In the genomic region with DNA sequence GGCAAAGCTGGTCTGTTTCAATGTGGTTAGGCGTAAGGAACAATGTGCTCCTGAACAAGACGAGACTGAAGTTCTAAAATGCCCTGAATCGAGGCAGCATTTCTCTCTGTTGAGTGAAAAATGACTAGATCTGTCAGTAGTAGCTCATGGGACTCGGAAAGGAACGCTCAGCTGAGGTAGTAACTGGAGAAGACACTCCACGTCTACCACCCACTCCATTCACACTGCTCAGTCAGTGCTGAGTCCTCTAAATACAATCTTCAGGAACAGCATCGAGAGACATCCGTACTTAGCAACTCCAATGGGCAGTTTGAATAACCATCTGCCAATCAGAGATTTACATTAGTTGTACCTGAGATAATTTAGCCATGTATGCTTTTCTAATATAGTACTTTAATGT, we compare ENCODE assay signal across 35 mouse cellular contexts.
"Had no signal": no experiment of that assay in that cellular context is flagged by ENCODE, and none has a peak within 500 bp of the region (broad histone marks: within the 10 kb centered on the region; RNA-seq: fewer than 3 reads in every experiment).

No protein-coding gene starts in this region.

- H3K36me3 ChIP-seq: heart, embryonic 10.5 days; heart, embryonic 12.5 days; heart, embryonic 13.5 days; heart, embryonic 15.5 days; hindbrain, embryonic 10.5 days; hindbrain, embryonic 15.5 days; intestine, embryonic 15.5 days; kidney, embryonic 15.5 days had no signal

- H3K4me2 ChIP-seq: heart, embryonic 11.5 days; heart, embryonic 12.5 days; heart, embryonic 13.5 days; heart, embryonic 15.5 days; hindbrain, embryonic 12.5 days; hindbrain, embryonic 13.5 days; hindbrain, embryonic 14.5 days; hindbrain, embryonic 15.5 days; intestine, embryonic 15.5 days; kidney, embryonic 15.5 days had no signal

- H3K9ac ChIP-seq: heart, embryonic 12.5 days; heart, embryonic 13.5 days; heart, embryonic 15.5 days; hindbrain, embryonic 12.5 days; hindbrain, embryonic 13.5 days; hindbrain, embryonic 14.5 days; hindbrain, embryonic 15.5 days; intestine, embryonic 15.5 days; kidney, embryonic 15.5 days had no signal

- H3K27ac ChIP-seq: heart, embryonic 10.5 days; heart, embryonic 13.5 days; heart, embryonic 15.5 days; hindbrain, embryonic 10.5 days; hindbrain, embryonic 12.5 days; hindbrain, embryonic 13.5 days; hindbrain, embryonic 14.5 days; hindbrain, embryonic 15.5 days; hindbrain, postnatal 0 days; intestine, embryonic 15.5 days; kidney, embryonic 15.5 days; kidney, postnatal 0 days; layer of hippocampus, adult 2 months had no signal

- H3K27me3 ChIP-seq: heart, embryonic 12.5 days; heart, embryonic 15.5 days; hindbrain, embryonic 12.5 days; hindbrain, embryonic 13.5 days; hindbrain, embryonic 15.5 days; intestine, embryonic 15.5 days; kidney, embryonic 15.5 days had no signal

- H3K4me3 ChIP-seq: heart, embryonic 10.5 days; heart, embryonic 12.5 days; heart, embryonic 13.5 days; heart, embryonic 15.5 days; hindbrain, embryonic 10.5 days; hindbrain, embryonic 12.5 days; hindbrain, embryonic 13.5 days; hindbrain, embryonic 15.5 days; intestine, embryonic 15.5 days; kidney, embryonic 15.5 days; layer of hippocampus, adult 2 months had no signal

- DNase-seq: heart, postnatal 10 days; heart, postnatal 14 days; heart, postnatal 36 days; heart, postnatal 4 days; kidney, adult 11 months; kidney, adult 18-20 months; kidney, adult 2 months; kidney, adult 8-10 months; kidney, adult 9 months; kidney, postnatal 10 days; kidney, postnatal 14 days; kidney, postnatal 25 days; kidney, postnatal 36 days; kidney, postnatal 4 days; layer of hippocampus, adult 9-11 months; layer of hippocampus, postnatal 36 days had no signal

- H3K9me3 ChIP-seq: heart, embryonic 10.5 days; heart, embryonic 12.5 days; heart, embryonic 13.5 days; heart, embryonic 15.5 days; hindbrain, embryonic 10.5 days; hindbrain, embryonic 12.5 days; hindbrain, embryonic 13.5 days; hindbrain, embryonic 15.5 days; intestine, embryonic 15.5 days; kidney, embryonic 15.5 days had no signal

- ATAC-seq: hindbrain, embryonic 16.5 days; hindbrain, postnatal 0 days; inflammation-experienced regulatory T-cells, adult 6 months; intestine, embryonic 15.5 days; intestine, embryonic 16.5 days; intestine, postnatal 0 days had no signal
